Mouse (Mus musculus): Measurements from ENCODE around the gene Dock3. TPM values are rescaled to one million over a fixed set of nuclear protein-coding genes. Genes with fewer than 3 reads are reported as not detected.

Dock3 gene
- polyA plus RNA-seq, 1 experiment from 2014 or later, result 0.32 TPM

DNA sequence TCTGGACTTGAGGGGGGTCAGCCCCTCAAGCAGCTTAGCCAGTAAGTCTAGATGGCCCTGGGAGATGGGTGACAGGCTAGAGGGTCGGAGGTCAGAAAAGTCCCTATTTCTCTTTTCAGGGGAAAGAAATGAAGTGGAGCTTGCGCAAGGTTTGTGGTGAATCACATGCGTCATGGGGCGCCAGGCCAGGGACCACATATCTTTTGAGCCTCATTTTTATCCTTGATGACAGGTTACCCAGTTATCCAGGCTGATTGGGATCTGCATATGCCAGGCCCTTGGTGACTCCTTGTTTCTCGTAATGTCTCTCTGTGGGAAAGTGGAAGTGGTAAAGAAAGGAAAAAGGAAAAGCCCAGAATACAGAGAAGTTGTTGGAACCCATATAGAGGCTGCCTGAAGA, 32.2 kb upstream of the Dock3 start:
- no peak for ATAC-seq (ENCODE audit: insufficient number of reproducible peaks, low FRiP score, low TSS enrichment, low read depth)
- H3K27me3 ChIP-seq (ENCODE audit: control insufficient read depth, insufficient read depth, low read length), result no peaks in the 10 kb centered on the region
- no peaks in the 10 kb centered on the region for H3K9me3 ChIP-seq (ENCODE audit: control insufficient read depth, low read length)
- no peak overlapping the region for H3K4me2 ChIP-seq (ENCODE audit: low read depth, severe bottlenecking)
- 90% methylated on average over 5 of the region's 5 CpGs for WGBS
- no peak overlapping the region for H3K9ac ChIP-seq (ENCODE audit: low read length)
- H3K27ac ChIP-seq (replicated peaks; ENCODE audit: low read depth, low read length), result no peak overlapping the region
- H3K4me1 ChIP-seq (ENCODE audit: control insufficient read depth, insufficient read depth, low read length), result no peaks in the 10 kb centered on the region
- no peaks in the 10 kb centered on the region for H3K36me3 ChIP-seq (ENCODE audit: control insufficient read depth, insufficient read depth, low read length)
- H3K4me3 ChIP-seq (ENCODE audit: low read depth, low read length), result no peak overlapping the region
- DNase-seq (ENCODE audit: low spot score), result no peak

DNA sequence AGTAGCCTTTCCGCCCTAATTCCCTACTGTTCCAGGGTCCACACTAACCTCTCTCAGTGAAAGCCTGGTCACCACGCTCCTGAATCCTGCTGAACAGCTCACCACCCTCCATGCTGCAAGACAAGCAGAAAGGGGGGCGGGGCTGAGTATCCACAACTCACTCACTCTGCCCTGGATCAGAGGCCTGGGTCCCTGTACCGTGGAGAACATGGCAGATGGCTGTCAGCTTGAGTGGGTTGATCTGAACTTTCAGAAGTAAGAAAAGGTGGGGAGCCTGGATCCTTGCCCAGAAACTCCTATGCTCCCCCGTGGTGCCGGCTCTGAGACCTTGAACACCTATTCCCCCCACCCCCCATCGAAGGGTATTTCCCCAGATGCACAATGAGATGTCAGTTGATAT, 30.7 kb upstream of the Dock3 start:
- H3K4me3 ChIP-seq (ENCODE audit: low read depth, low read length), result no peak overlapping the region
- no peak overlapping the region for H3K27ac ChIP-seq (replicated peaks; ENCODE audit: low read depth, low read length)
- H3K9me3 ChIP-seq (ENCODE audit: control insufficient read depth, low read length), result no peaks in the 10 kb centered on the region
- DNase-seq (ENCODE audit: low spot score) (no peak), ATAC-seq (ENCODE audit: insufficient number of reproducible peaks, low FRiP score, low TSS enrichment, low read depth) (no peak)
- H3K9ac ChIP-seq (ENCODE audit: low read length), result no peak overlapping the region
- no peaks in the 10 kb centered on the region for H3K27me3 ChIP-seq (ENCODE audit: control insufficient read depth, insufficient read depth, low read length)
- no peaks in the 10 kb centered on the region for H3K4me1 ChIP-seq (ENCODE audit: control insufficient read depth, insufficient read depth, low read length)
- no peaks in the 10 kb centered on the region for H3K36me3 ChIP-seq (ENCODE audit: control insufficient read depth, insufficient read depth, low read length)
- 81% methylated on average over 7 of the region's 7 CpGs for WGBS
- no peak overlapping the region for H3K4me2 ChIP-seq (ENCODE audit: low read depth, severe bottlenecking)

- DNase-seq (ENCODE audit: low spot score), result no peak
- Histone ChIP-seq H3K9ac (ENCODE audit: low read length) (no peak overlapping the region), H3K36me3 (ENCODE audit: control insufficient read depth, insufficient read depth, low read length) (no peaks in the 10 kb centered on the region), H3K4me3 (ENCODE audit: low read depth, low read length) (no peak overlapping the region), H3K27me3 (ENCODE audit: control insufficient read depth, insufficient read depth, low read length) (no peaks in the 10 kb centered on the region), H3K4me2 (ENCODE audit: low read depth, severe bottlenecking) (no peak overlapping the region), H3K9me3 (ENCODE audit: control insufficient read depth, low read length) (no peaks in the 10 kb centered on the region), H3K27ac (replicated peaks; ENCODE audit: low read depth, low read length) (no peak overlapping the region), H3K4me1 (ENCODE audit: control insufficient read depth, insufficient read depth, low read length) (no peaks in the 10 kb centered on the region)
- no peak for ATAC-seq (ENCODE audit: insufficient number of reproducible peaks, low FRiP score, low TSS enrichment, low read depth)
- 72% methylated on average over 6 of the region's 6 CpGs for WGBS
Measured at GRCm38 (mm10) chr9:107261792-107262191, 30.1 kb upstream of the Dock3 start.

DNA sequence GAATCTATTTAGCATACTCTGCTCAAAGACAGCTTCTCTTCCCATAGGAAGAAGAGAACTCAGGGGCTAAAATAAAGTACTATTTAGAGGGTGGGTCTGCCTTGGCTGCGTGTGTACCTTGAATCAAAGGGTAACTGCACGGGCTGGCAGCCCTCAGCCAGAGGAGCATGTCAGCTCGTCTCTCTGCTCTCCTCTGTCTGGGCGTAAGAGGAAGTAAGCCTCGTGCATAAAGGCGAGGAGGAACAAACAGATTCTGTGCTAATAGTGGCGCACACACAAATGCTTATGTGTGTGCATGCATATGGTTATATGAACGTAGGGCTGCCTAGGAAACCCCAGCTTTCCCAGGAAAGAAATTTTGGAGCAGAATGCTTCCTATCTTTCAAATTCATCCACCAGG, 29.1 kb upstream of the Dock3 start:
- Histone ChIP-seq H3K9ac (ENCODE audit: low read length) (no peak overlapping the region), H3K9me3 (ENCODE audit: control insufficient read depth, low read length) (no peaks in the 10 kb centered on the region), H3K36me3 (ENCODE audit: control insufficient read depth, insufficient read depth, low read length) (no peaks in the 10 kb centered on the region), H3K27ac (replicated peaks; ENCODE audit: low read depth, low read length) (no peak overlapping the region), H3K4me2 (ENCODE audit: low read depth, severe bottlenecking) (no peak overlapping the region), H3K27me3 (ENCODE audit: control insufficient read depth, insufficient read depth, low read length) (no peaks in the 10 kb centered on the region), H3K4me1 (ENCODE audit: control insufficient read depth, insufficient read depth, low read length) (no peaks in the 10 kb centered on the region), H3K4me3 (ENCODE audit: low read depth, low read length) (no peak overlapping the region)
- DNase-seq (ENCODE audit: low spot score) (no peak), ATAC-seq (ENCODE audit: insufficient number of reproducible peaks, low FRiP score, low TSS enrichment, low read depth) (no peak)
- WGBS, result 79% methylated on average over 8 of the region's 8 CpGs

DNA sequence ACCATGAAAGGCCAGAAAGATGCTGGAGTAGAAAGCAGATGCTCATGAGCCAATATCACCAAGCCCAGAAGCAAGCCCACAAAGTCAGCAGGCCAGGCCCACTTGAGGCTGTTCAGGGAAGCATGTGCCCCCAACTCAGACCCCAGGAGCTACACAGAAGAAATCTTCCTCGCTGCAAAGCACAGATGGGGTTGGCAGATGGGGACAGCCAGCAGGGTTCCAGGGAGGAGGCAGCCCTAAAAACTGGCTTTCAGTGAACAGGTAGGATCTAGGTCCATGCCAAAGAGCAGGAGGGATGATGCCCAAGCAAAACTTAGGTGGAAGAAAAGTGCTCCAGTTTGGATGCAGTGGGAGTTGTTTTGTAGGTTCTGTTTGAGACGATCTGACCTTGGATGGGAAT, 28.7 kb upstream of the Dock3 start:
- WGBS, result 77% methylated on average over 2 of the region's 2 CpGs
- Histone ChIP-seq H3K9me3 (ENCODE audit: control insufficient read depth, low read length) (no peaks in the 10 kb centered on the region), H3K27ac (replicated peaks; ENCODE audit: low read depth, low read length) (no peak overlapping the region), H3K9ac (ENCODE audit: low read length) (no peak overlapping the region), H3K4me2 (ENCODE audit: low read depth, severe bottlenecking) (no peak overlapping the region), H3K4me3 (ENCODE audit: low read depth, low read length) (no peak overlapping the region), H3K36me3 (ENCODE audit: control insufficient read depth, insufficient read depth, low read length) (no peaks in the 10 kb centered on the region), H3K4me1 (ENCODE audit: control insufficient read depth, insufficient read depth, low read length) (no peaks in the 10 kb centered on the region), H3K27me3 (ENCODE audit: control insufficient read depth, insufficient read depth, low read length) (no peaks in the 10 kb centered on the region)
- no peak for ATAC-seq (ENCODE audit: insufficient number of reproducible peaks, low FRiP score, low TSS enrichment, low read depth)
- DNase-seq (ENCODE audit: low spot score), result no peak

DNA sequence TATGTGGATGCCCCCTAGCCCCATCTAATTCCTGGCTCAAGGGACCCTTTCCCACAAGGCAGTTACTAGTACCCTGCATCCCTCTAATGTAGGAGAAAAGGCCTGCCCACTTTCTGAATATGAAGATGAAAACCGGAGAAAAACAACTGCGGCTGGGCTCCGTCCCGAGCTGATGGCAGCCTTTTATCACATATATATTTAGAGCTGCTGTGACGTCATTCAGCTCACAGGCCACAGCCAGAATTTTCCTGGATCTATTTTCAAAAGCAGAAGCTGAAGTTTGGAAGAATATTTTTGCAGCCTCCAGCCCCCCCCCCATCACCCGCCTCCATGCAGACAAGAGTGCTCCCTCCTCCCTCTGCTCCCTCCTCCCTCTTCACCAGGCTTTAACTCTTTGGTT, 27.9 kb upstream of the Dock3 start:
- Histone ChIP-seq H3K27ac (replicated peaks; ENCODE audit: low read depth, low read length) (no peak overlapping the region), H3K9ac (ENCODE audit: low read length) (no peak overlapping the region), H3K4me1 (ENCODE audit: control insufficient read depth, insufficient read depth, low read length) (no peaks in the 10 kb centered on the region), H3K27me3 (ENCODE audit: control insufficient read depth, insufficient read depth, low read length) (no peaks in the 10 kb centered on the region), H3K36me3 (ENCODE audit: control insufficient read depth, insufficient read depth, low read length) (no peaks in the 10 kb centered on the region), H3K4me2 (ENCODE audit: low read depth, severe bottlenecking) (no peak overlapping the region), H3K9me3 (ENCODE audit: control insufficient read depth, low read length) (no peaks in the 10 kb centered on the region), H3K4me3 (ENCODE audit: low read depth, low read length) (no peak overlapping the region)
- DNase-seq (ENCODE audit: low spot score) (no peak), ATAC-seq (ENCODE audit: insufficient number of reproducible peaks, low FRiP score, low TSS enrichment, low read depth) (no peak)
- 72% methylated on average over 6 of the region's 6 CpGs for WGBS

GRCm38 (mm10) chr9:107255596-107255995, 23.9 kb upstream of the Dock3 start:
- H3K27me3 ChIP-seq (ENCODE audit: control insufficient read depth, insufficient read depth, low read length), result no peaks in the 10 kb centered on the region
- H3K9me3 ChIP-seq (ENCODE audit: control insufficient read depth, low read length), result no peaks in the 10 kb centered on the region
- H3K4me2 ChIP-seq (ENCODE audit: low read depth, severe bottlenecking), result no peak overlapping the region
- no peak for ATAC-seq (ENCODE audit: insufficient number of reproducible peaks, low FRiP score, low TSS enrichment, low read depth)
- 54% methylated on average over 3 of the region's 3 CpGs for WGBS
- no peak overlapping the region for H3K9ac ChIP-seq (ENCODE audit: low read length)
- no peak for DNase-seq (ENCODE audit: low spot score)
- no peak overlapping the region for H3K4me3 ChIP-seq (ENCODE audit: low read depth, low read length)
- H3K27ac ChIP-seq (replicated peaks; ENCODE audit: low read depth, low read length), result no peak overlapping the region
- H3K4me1 ChIP-seq (ENCODE audit: control insufficient read depth, insufficient read depth, low read length), result no peaks in the 10 kb centered on the region
- no peaks in the 10 kb centered on the region for H3K36me3 ChIP-seq (ENCODE audit: control insufficient read depth, insufficient read depth, low read length)

GRCm38 (mm10) chr9:107254925-107255324, 23.2 kb upstream of the Dock3 start:
- Histone ChIP-seq H3K9me3 (ENCODE audit: control insufficient read depth, low read length) (no peaks in the 10 kb centered on the region), H3K4me1 (ENCODE audit: control insufficient read depth, insufficient read depth, low read length) (no peaks in the 10 kb centered on the region), H3K9ac (ENCODE audit: low read length) (no peak overlapping the region), H3K27me3 (ENCODE audit: control insufficient read depth, insufficient read depth, low read length) (no peaks in the 10 kb centered on the region), H3K36me3 (ENCODE audit: control insufficient read depth, insufficient read depth, low read length) (no peaks in the 10 kb centered on the region), H3K27ac (replicated peaks; ENCODE audit: low read depth, low read length) (no peak overlapping the region), H3K4me2 (ENCODE audit: low read depth, severe bottlenecking) (no peak overlapping the region), H3K4me3 (ENCODE audit: low read depth, low read length) (no peak overlapping the region)
- WGBS, result 81% methylated on average over 3 of the region's 3 CpGs
- ATAC-seq (ENCODE audit: insufficient number of reproducible peaks, low FRiP score, low TSS enrichment, low read depth), result no peak
- no peak for DNase-seq (ENCODE audit: low spot score)

DNA sequence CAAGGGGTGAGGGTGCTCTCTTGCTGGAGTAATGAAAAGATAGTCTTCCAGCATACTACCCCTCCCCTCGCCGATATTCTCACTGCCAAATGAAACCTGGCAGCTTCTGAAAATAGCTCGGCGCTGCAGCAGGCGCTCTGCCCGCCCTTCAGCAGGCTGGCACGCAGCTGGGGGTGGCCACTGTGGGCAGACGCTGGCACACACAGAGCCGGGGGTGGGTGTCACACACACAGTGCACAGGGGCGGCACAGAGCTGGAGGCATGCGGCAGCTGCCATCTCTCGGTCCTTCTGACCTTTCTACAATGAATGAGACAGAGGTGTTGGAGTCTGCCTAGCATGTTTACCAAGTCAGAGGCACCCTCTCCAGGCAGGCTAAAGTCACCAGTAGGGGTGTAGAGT, 22.8 kb upstream of the Dock3 start:
- no peak overlapping the region for H3K27ac ChIP-seq (replicated peaks; ENCODE audit: low read depth, low read length)
- H3K36me3 ChIP-seq (ENCODE audit: control insufficient read depth, insufficient read depth, low read length), result no peaks in the 10 kb centered on the region
- no peaks in the 10 kb centered on the region for H3K27me3 ChIP-seq (ENCODE audit: control insufficient read depth, insufficient read depth, low read length)
- H3K4me2 ChIP-seq (ENCODE audit: low read depth, severe bottlenecking), result no peak overlapping the region
- no peaks in the 10 kb centered on the region for H3K4me1 ChIP-seq (ENCODE audit: control insufficient read depth, insufficient read depth, low read length)
- H3K9me3 ChIP-seq (ENCODE audit: control insufficient read depth, low read length), result no peaks in the 10 kb centered on the region
- ATAC-seq (ENCODE audit: insufficient number of reproducible peaks, low FRiP score, low TSS enrichment, low read depth), result no peak
- 79% methylated on average over 12 of the region's 12 CpGs for WGBS
- H3K9ac ChIP-seq (ENCODE audit: low read length), result no peak overlapping the region
- no peak for DNase-seq (ENCODE audit: low spot score)
- no peak overlapping the region for H3K4me3 ChIP-seq (ENCODE audit: low read depth, low read length)
